Mouse (Mus musculus): Measurements from ENCODE around the gene Tcf20. TPM values are rescaled to one million over a fixed set of nuclear protein-coding genes. Genes with fewer than 3 reads are reported as not detected.
"Not testable (repeated sequence)": the region's sequence is repeated elsewhere in the genome, so short reads cannot be mapped to it uniquely, and the experiment has no call there.

The Tcf20 gene
- total RNA-seq, 4 experiments from 2014 or later: 229 to 258 (median 236) TPM

- no peak for DNase-seq (ENCODE audit: low spot score in 2 of 2)
Measured at GRCm38 (mm10) chr15:82902521-82902920, 85.2 kb downstream of the Tcf20 start.

GRCm38 (mm10) chr15:82901306-82901705 is 86.4 kb downstream of the Tcf20 start:
- DNase-seq (ENCODE audit: low spot score in 2 of 2): peak in 1 of 2 experiments; percentile 40

GRCm38 (mm10) chr15:82900331-82900730 is 87.3 kb downstream of the Tcf20 start:
- no peak for DNase-seq (ENCODE audit: low spot score in 2 of 2)

GRCm38 (mm10) chr15:82899676-82900301 is 87.9 kb downstream of the Tcf20 start:
- DNase-seq (ENCODE audit: low spot score in 2 of 2): peak in 1 of 2 experiments; percentile 67

GRCm38 (mm10) chr15:82898740-82899675 is 88.7 kb downstream of the Tcf20 start:
- DNase-seq (ENCODE audit: low spot score in 2 of 2): peak in 1 of 2 experiments; percentile 25

- no peak for DNase-seq (ENCODE audit: low spot score in 2 of 2)
Measured at GRCm38 (mm10) chr15:82898141-82898739, 89.4 kb downstream of the Tcf20 start.

- no peak for DNase-seq (ENCODE audit: low spot score in 2 of 2)
Measured at GRCm38 (mm10) chr15:82896336-82896735, 91.3 kb downstream of the Tcf20 start.

GRCm38 (mm10) chr15:82890470-82890869 is 97.2 kb downstream of the Tcf20 start:
- DNase-seq (ENCODE audit: low spot score in 2 of 2): no peak

- no peak for DNase-seq (ENCODE audit: low spot score in 2 of 2)
Measured at GRCm38 (mm10) chr15:82889426-82889825, 98.2 kb downstream of the Tcf20 start.

GRCm38 (mm10) chr15:82888466-82888865 is 99.2 kb downstream of the Tcf20 start:
- no peak for DNase-seq (ENCODE audit: low spot score in 2 of 2)

- DNase-seq (ENCODE audit: low spot score in 2 of 2): no peak
Measured at GRCm38 (mm10) chr15:82877309-82877708, 110.4 kb downstream of the Tcf20 start.

- no peak for DNase-seq (ENCODE audit: low spot score in 2 of 2)
Measured at GRCm38 (mm10) chr15:82876863-82877262, 110.8 kb downstream of the Tcf20 start.

GRCm38 (mm10) chr15:82872037-82872436 is 115.6 kb downstream of the Tcf20 start:
- DNase-seq (ENCODE audit: low spot score in 2 of 2): no peak

GRCm38 (mm10) chr15:82866286-82866685 is 121.4 kb downstream of the Tcf20 start:
- not testable (repeated sequence) for DNase-seq (ENCODE audit: low spot score in 2 of 2)

- DNase-seq (ENCODE audit: low spot score in 2 of 2): no peak
Measured at GRCm38 (mm10) chr15:82863674-82864073, 124.0 kb downstream of the Tcf20 start.

- DNase-seq (ENCODE audit: low spot score in 2 of 2): peak in 1 of 2 experiments; percentile 36
Measured at GRCm38 (mm10) chr15:82856652-82857378, 130.9 kb downstream of the Tcf20 start.

- no peak for DNase-seq (ENCODE audit: low spot score in 2 of 2)
Measured at GRCm38 (mm10) chr15:82856065-82856464, 131.6 kb downstream of the Tcf20 start.

GRCm38 (mm10) chr15:82839146-82839545 is 148.5 kb downstream of the Tcf20 start:
- DNase-seq (ENCODE audit: low spot score in 2 of 2): no peak

- DNase-seq (ENCODE audit: low spot score in 2 of 2): no peak
Measured at GRCm38 (mm10) chr15:82829917-82830316, 157.8 kb downstream of the Tcf20 start.

GRCm38 (mm10) chr15:82825866-82826265 is 161.8 kb downstream of the Tcf20 start:
- no peak for DNase-seq (ENCODE audit: low spot score in 2 of 2)

- DNase-seq (ENCODE audit: low spot score in 2 of 2): no peak
Measured at GRCm38 (mm10) chr15:82822347-82822746, 165.3 kb downstream of the Tcf20 start.
